Mouse (Mus musculus) neural tube, embryonic 12.5 days (tissue): ENCODE measurements at regions not wholly inside any gene's neighbourhood (a gene's known extent, or its start where the extent isn't known, plus 50 kb on each side); places are given as distances from the start of the nearest gene placed in this dataset.

Experiments
- ATAC-seq: fragments of 200-750 bp; cut with Nextera tagmentation; 2 replicates; pipeline ENCODE4 v1.8.0; 2017; ENCODE audit warnings: low read depth, mild to moderate bottlenecking, moderate TSS enrichment, moderate library complexity; ENCODE audit not compliant: low FRiP score
- H3K27ac ChIP-seq: fragments of 300-500 bp; sonication (generic); 2 replicates; pipeline ENCODE4 v1.5.1; 2016
- H3K27me3 ChIP-seq: fragments of 300-500 bp; sonication (generic); replicated peaks from 2 replicates; pipeline ENCODE4 v1.6.1; 2016; ENCODE audit warnings: mild to moderate bottlenecking
- H3K36me3 ChIP-seq: fragments of 300-500 bp; sonication (generic); 2 replicates; pipeline ENCODE4 v1.6.1; 2016; ENCODE audit warnings: mild to moderate bottlenecking
- H3K4me1 ChIP-seq: fragments of 300-500 bp; sonication (generic); 2 replicates; pipeline ENCODE4 v1.6.1; 2016
- H3K4me2 ChIP-seq: fragments of 300-500 bp; sonication (generic); replicated peaks from 2 replicates; pipeline ENCODE4 v1.6.1; 2016; ENCODE audit warnings: mild to moderate bottlenecking
- H3K4me3 ChIP-seq: fragments of 300-500 bp; sonication (generic); 2 replicates; pipeline ENCODE4 v1.5.1; 2016
- H3K9ac ChIP-seq: fragments of 300-500 bp; sonication (generic); 2 replicates; pipeline ENCODE4 v1.6.1; 2016; ENCODE audit warnings: mild to moderate bottlenecking
- H3K9me3 ChIP-seq: fragments of 300-500 bp; sonication (generic); 2 replicates; pipeline ENCODE4 v1.6.1; 2016; ENCODE audit warnings: mild to moderate bottlenecking
- whole genome bisulfite sequencing: fragments of 180-500 bp; shearing (Covaris S2); methylation state at CpG from one replicate; pipeline ENCODE4 v1.1.7; 2016; 5-methylcytosine and 5-hydroxymethylcytosine counted together

DNA sequence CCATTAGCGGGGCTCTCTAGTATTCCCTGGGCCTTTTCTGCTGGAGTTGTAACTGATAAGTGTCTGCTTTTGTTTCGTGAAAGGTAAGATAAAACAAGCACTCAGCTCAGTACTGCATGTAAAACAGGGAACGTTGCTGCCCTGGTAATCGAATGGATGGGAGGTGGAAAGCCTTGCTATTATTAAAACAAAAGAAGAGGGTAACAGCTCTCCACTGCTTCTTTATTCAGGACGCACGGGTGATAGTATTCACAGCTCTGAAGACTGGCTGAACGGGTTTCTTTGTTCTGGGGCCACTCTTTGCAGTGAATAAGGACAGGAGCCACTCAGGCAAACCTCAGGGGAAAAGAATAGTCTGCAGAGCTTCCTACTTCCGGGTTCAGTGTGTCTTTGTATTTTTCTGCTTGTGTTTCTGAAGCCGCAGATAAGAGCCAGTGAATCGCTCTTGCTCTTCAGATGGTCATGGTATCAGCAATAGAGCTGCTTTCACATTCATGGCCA is 185.6 kb upstream of the Auts2 start:
- Histone ChIP-seq H3K36me3 (no peaks in the 10 kb centered on the region), H3K4me2 (no peak overlapping the region), H3K4me3 (no peak overlapping the region), H3K27me3 (no peaks in the 10 kb centered on the region), H3K9me3 (no peaks in the 10 kb centered on the region), H3K27ac (no peak overlapping the region), H3K9ac (no peak overlapping the region), H3K4me1 (no peaks in the 10 kb centered on the region)
- no peak for ATAC-seq
- 30% methylated on average over 10 of the region's 10 CpGs for WGBS

DNA sequence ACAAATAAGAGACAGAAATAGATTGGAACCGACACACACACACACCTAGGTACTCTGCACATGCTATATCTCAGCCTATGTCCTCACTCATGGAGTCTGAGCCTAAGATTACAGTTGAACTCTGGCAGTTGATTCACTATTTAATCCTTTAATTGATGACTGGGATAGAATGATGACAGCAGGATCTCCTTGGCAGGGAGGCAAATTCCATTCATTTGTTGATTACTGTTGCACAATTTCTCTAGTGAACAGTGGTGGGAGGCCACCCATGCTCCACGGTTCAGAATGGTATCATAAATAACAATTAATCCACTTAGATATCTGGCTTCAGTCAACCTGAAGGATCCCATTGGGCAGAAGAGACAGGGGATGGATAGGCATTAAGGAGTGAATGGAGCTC is 181.3 kb upstream of the Auts2 start:
- Histone ChIP-seq H3K9me3 (no peaks in the 10 kb centered on the region), H3K27ac (no peak overlapping the region), H3K4me3 (no peak overlapping the region), H3K9ac (no peak overlapping the region), H3K36me3 (no peaks in the 10 kb centered on the region), H3K27me3 (no peaks in the 10 kb centered on the region), H3K4me2 (no peak overlapping the region), H3K4me1 (no peaks in the 10 kb centered on the region)
- no peak for ATAC-seq
- WGBS, result 74% methylated on average over 2 of the region's 2 CpGs

DNA sequence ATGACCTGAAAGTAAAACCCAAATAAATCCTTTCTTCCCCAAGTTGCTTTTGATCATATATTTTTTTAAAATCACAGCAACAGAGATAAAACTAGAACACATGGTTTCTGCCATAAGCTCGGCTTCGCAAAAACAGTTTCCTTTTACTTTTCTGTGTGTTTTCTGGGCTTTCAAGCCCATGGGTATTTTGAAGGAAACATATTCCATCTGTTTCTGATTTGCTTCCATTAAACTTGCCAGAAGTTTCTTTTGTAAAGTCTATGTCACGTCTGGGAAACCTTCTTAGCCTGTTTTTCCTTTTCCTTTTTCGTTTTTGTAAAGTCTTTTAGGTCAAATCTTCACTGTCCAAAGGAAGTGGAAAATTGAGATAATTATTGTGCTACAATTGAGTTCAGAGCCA is 167.2 kb upstream of the Auts2 start:
- ATAC-seq, result no peak
- no peak overlapping the region for H3K4me3 ChIP-seq
- no peak overlapping the region for H3K27ac ChIP-seq
- H3K9me3 ChIP-seq, result no peaks in the 10 kb centered on the region
- no peak overlapping the region for H3K9ac ChIP-seq
- 81% methylated on average over 4 of the region's 4 CpGs for WGBS
- no peaks in the 10 kb centered on the region for H3K36me3 ChIP-seq
- H3K27me3 ChIP-seq, result no peaks in the 10 kb centered on the region
- H3K4me2 ChIP-seq, result no peak overlapping the region
- no peaks in the 10 kb centered on the region for H3K4me1 ChIP-seq

DNA sequence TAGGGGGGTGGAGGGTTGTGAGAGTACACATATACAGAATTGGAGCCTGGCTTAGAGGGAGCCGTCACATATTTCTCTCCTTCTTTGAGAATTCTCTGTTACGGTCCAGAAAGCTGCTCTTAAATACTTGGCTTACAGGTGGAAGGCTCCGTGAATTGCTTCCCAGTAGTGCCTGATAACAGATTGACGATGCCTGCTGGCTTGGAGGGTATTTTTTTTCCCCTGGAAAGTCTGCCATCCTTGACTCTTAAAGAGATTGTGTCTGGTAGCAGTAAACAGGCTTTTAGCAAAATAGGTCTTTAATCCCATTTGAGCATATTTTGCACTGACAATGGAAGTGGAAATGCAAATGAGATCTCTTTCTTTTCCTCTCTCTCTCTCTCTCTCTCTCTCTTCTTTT is 164.4 kb upstream of the Auts2 start:
- no peaks in the 10 kb centered on the region for H3K36me3 ChIP-seq
- H3K9ac ChIP-seq, result no peak overlapping the region
- no peak overlapping the region for H3K27ac ChIP-seq
- H3K4me2 ChIP-seq, result no peak overlapping the region
- H3K4me1 ChIP-seq, result no peaks in the 10 kb centered on the region
- no peak overlapping the region for H3K4me3 ChIP-seq
- no peak for ATAC-seq
- WGBS, result 75% methylated on average over 4 of the region's 4 CpGs
- no peaks in the 10 kb centered on the region for H3K9me3 ChIP-seq
- no peaks in the 10 kb centered on the region for H3K27me3 ChIP-seq

DNA sequence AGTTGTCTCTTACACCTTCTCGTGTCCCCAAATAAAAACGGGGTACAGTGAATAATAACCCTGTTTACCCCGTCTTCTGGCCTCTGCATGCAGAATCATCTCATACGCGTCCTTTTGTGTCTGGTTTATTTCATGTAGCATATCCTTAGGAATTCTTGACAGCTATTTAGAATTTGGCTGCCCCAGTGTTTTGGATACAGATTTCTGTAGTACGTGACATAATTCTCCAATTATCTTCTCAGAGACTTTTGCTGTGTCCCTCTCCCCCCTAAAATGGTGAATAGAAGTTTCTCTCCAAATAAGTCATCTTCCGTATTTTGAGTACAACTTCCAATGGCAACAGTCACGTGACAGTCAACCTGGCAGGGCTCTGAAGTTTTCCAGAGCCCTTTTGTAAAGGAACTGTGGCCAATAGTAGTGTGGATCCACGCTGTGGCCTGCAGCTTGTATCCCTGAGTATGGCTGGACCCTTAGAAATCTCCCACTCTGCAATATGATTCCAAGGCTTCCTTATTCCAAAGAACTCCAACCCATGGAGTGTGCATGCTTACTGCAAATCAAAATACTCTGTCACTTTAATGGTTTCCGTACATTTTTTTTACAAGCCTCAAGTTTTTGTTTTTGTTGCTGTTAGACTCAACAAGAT is 160.4 kb upstream of the Auts2 start:
- no peaks in the 10 kb centered on the region for H3K36me3 ChIP-seq
- WGBS, result 90% methylated on average over 10 of the region's 10 CpGs
- no peak overlapping the region for H3K4me2 ChIP-seq
- H3K27ac ChIP-seq, result no peak overlapping the region
- H3K4me3 ChIP-seq, result no peak overlapping the region
- ATAC-seq, result no peak
- no peak overlapping the region for H3K9ac ChIP-seq
- H3K4me1 ChIP-seq, result no peaks in the 10 kb centered on the region
- H3K9me3 ChIP-seq, result no peaks in the 10 kb centered on the region
- H3K27me3 ChIP-seq, result no peaks in the 10 kb centered on the region

DNA sequence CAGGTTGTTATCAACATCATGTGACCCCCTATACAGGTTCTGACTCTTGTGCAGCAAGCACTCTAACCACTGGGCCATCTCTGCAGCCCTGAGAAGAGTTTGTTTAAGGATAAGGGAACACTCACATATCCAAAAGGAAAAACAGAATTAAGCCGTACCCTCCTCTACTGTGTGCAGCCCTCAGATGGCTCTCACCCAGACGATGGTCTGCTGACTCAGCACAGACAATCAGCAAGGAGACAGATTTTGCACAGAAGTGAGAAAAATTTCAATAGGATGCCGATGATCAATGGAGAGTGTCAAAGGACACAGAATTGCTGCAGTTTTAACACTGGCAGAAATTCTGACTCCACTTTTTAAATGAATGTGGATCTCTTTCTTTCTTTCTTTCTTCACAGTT is 159.4 kb upstream of the Auts2 start:
- no peak overlapping the region for H3K4me3 ChIP-seq
- no peak overlapping the region for H3K9ac ChIP-seq
- H3K27ac ChIP-seq, result no peak overlapping the region
- 77% methylated on average over 3 of the region's 3 CpGs for whole genome bisulfite sequencing
- H3K4me2 ChIP-seq, result no peak overlapping the region
- H3K27me3 ChIP-seq, result no peaks in the 10 kb centered on the region
- no peaks in the 10 kb centered on the region for H3K9me3 ChIP-seq
- no peak for ATAC-seq
- H3K4me1 ChIP-seq, result no peaks in the 10 kb centered on the region
- no peaks in the 10 kb centered on the region for H3K36me3 ChIP-seq

DNA sequence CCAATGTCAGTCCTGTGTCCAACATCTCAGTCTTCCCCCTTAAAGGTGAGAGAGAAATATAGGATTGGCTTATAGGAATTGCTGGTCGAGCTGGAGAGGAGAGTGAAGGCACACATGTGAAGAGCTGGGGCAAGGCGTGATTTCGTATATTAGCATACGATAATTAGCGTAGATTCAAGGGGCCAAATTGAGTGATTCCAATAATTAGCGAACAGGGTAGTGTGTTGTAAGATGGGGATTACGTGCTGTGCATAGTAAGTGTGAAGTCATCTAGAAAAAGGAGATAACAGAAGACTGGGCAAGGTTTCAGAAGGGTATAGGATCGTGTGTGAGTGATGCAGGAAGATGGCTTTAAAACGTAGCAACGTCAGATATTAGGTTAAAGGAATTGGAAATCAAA is 147.6 kb upstream of the Auts2 start:
- ATAC-seq, result no peak
- H3K4me3 ChIP-seq, result no peak overlapping the region
- no peak overlapping the region for H3K27ac ChIP-seq
- 93% methylated on average over 10 of the region's 10 CpGs for WGBS
- no peaks in the 10 kb centered on the region for H3K27me3 ChIP-seq
- H3K4me1 ChIP-seq, result no peaks in the 10 kb centered on the region
- no peaks in the 10 kb centered on the region for H3K9me3 ChIP-seq
- no peaks in the 10 kb centered on the region for H3K36me3 ChIP-seq
- H3K4me2 ChIP-seq, result no peak overlapping the region
- no peak overlapping the region for H3K9ac ChIP-seq

DNA sequence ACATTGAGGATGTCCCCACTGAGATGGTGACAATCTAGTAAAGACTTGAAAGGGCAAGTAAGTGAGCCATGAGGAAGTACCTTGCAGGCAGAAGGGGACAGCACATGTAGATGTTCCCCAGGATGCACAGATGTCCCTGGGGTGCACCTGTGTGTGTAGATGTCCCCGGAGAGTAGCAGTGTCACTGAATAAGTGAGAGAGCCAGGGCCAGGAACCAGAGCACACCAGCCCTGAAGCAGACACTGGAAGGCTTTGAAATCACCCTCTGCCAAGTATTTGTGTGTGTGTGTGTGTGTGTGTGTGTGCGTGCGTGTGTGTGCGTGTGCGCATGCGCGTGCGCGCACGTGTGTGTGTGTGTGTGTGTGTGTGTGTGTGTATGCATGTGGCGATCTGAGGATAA is 132.1 kb upstream of the Auts2 start:
- H3K9ac ChIP-seq, result no peak overlapping the region
- 93% methylated on average over 11 of the region's 11 CpGs for WGBS
- H3K36me3 ChIP-seq, result no peaks in the 10 kb centered on the region
- no peak overlapping the region for H3K27ac ChIP-seq
- no peaks in the 10 kb centered on the region for H3K9me3 ChIP-seq
- no peak for ATAC-seq
- no peaks in the 10 kb centered on the region for H3K4me1 ChIP-seq
- no peak overlapping the region for H3K4me2 ChIP-seq
- no peak overlapping the region for H3K4me3 ChIP-seq
- no peaks in the 10 kb centered on the region for H3K27me3 ChIP-seq

DNA sequence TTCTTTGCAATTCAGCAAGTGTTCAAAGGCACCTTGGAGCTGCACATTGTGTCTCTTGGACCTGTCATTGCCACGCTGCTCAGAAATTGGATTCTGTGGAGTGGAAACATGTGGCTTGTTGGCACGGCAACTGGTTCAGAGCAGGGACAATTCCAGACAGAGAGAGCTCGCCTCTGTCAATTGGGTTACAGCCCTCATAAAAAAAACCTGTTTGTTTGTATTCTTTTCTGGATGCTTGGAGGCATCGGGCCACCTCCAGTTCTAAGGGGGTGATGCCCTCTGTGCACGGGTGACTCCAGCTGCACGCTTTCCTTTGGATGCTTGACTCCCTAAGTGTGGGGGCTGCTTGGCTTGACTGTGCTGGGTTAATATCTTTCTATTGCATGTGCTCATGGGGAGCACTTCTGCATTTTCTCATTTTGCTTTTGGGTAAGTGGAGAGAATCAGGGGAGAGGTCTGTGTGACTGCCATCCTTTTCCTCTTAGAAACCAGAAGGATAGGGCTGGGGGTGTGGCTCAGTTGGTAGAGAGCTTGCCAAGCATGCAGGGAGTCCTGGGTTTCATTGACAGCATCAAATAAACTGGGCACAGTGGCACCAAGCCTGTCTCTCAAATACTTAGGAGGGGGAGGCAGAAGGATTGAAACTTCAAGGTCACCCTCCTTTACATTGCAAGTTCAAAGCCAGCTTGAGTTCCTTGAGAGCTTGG is 130.6 kb upstream of the Auts2 start:
- H3K9ac ChIP-seq, result no peak overlapping the region
- no peaks in the 10 kb centered on the region for H3K27me3 ChIP-seq
- no peak overlapping the region for H3K4me3 ChIP-seq
- H3K9me3 ChIP-seq, result no peaks in the 10 kb centered on the region
- 12% methylated on average over 6 of the region's 6 CpGs for WGBS
- no peaks in the 10 kb centered on the region for H3K36me3 ChIP-seq
- ATAC-seq, result no peak
- no peak overlapping the region for H3K4me2 ChIP-seq
- no peak overlapping the region for H3K27ac ChIP-seq
- no peaks in the 10 kb centered on the region for H3K4me1 ChIP-seq

DNA sequence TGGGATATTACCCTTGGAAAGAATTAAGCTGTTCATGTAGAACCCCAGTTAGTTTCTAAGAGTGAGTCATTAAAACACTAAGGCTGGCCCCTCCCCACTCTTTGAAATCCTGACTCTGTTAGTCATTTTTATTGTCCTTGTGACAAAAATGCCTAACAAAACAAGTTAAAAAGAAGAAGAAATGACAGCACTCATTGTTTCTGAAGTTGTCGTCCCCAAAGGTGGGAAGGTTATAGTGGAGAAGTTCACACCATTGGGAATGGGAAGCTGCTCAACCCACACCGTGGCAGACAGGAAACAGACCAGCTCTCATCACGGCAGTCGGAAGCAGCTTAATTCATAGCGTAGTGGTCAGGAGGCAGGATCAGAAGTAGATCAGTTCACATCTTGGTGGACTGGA is 128.4 kb upstream of the Auts2 start:
- Histone ChIP-seq H3K4me1 (no peaks in the 10 kb centered on the region), H3K4me3 (no peak overlapping the region), H3K9ac (no peak overlapping the region), H3K36me3 (no peaks in the 10 kb centered on the region), H3K27ac (no peak overlapping the region), H3K4me2 (no peak overlapping the region), H3K9me3 (no peaks in the 10 kb centered on the region), H3K27me3 (no peaks in the 10 kb centered on the region)
- 32% methylated on average over 5 of the region's 5 CpGs for WGBS
- ATAC-seq, result no peak

DNA sequence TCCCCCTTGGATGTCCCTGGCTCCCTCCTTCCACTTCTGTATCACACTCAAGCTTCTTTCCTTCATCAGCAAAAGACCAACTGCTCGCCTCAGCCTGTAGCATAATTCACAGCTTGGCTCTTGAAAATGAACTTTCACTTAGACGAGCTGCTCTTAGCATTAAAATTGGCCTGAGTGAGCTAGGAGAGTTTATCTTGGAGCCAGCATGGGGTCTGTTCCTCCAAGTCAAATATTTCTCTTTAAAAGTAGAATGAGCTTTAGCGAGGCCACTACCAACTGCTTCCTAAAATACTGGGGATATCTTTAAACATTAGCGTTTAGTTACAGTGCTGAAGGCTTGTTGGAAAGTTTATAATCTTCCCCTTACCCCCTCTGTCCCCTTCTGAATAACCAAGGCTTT is 124.2 kb upstream of the Auts2 start:
- Histone ChIP-seq H3K9me3 (no peaks in the 10 kb centered on the region), H3K9ac (no peak overlapping the region), H3K4me2 (no peak overlapping the region), H3K27ac (no peak overlapping the region), H3K4me1 (no peaks in the 10 kb centered on the region), H3K36me3 (no peaks in the 10 kb centered on the region), H3K27me3 (no peaks in the 10 kb centered on the region), H3K4me3 (no peak overlapping the region)
- ATAC-seq, result no peak
- 65% methylated on average over 4 of the region's 4 CpGs for WGBS

DNA sequence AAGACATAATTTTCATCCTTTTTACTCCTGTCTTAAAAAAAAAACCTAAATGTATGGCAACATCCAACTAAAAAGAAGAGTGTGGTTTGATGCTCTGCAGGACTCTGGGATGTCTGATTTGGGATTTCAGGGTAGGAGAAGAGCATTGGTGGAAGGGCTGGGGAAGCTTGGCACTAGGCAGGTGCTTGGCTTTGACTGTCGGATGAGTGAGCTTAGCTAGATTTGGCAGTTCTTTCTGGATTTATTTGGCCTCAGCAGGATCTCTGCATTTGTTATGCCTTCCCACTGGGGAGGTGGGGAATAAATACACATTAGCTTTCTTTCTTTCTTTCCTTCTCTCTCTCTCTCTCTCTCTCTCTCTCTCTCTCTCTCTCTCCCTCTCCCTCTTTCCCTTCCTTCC is 118.1 kb upstream of the Auts2 start:
- 50% methylated on average over 1 of the region's 1 CpGs for WGBS
- no peak for ATAC-seq
- Histone ChIP-seq H3K4me3 (no peak overlapping the region), H3K4me1 (no peaks in the 10 kb centered on the region), H3K9me3 (no peaks in the 10 kb centered on the region; the same call in 1 of the 2 replicates), H3K27ac (no peak overlapping the region), H3K4me2 (no peak overlapping the region), H3K36me3 (no peaks in the 10 kb centered on the region), H3K27me3 (no peaks in the 10 kb centered on the region), H3K9ac (no peak overlapping the region)

DNA sequence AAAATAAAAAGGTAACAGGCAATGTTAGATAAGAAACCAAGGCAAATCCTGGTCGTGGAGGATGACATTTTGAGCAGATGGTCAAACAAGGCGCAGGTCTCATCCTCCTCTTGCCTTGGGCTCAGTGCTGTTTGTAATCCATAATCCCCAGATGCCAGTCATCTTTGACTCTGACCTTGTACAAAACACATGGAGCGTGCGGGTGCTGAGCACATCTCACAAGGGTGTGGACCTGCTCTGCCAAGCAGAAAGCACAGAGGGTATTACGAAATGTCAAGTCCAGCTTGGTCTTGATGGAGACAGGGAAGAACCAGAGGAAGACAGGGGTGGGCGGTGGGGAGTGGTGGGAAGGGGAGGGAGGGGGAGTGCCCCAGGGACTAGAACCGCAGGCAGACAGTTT is 116.9 kb upstream of the Auts2 start:
- no peak overlapping the region for H3K27ac ChIP-seq
- no peak overlapping the region for H3K4me2 ChIP-seq
- no peaks in the 10 kb centered on the region for H3K4me1 ChIP-seq
- H3K27me3 ChIP-seq, result no peaks in the 10 kb centered on the region
- 76% methylated on average over 7 of the region's 7 CpGs for WGBS
- H3K9me3 ChIP-seq, result no peaks in the 10 kb centered on the region; the same call in 1 of the 2 replicates
- H3K36me3 ChIP-seq, result no peaks in the 10 kb centered on the region
- no peak overlapping the region for H3K4me3 ChIP-seq
- ATAC-seq, result no peak
- H3K9ac ChIP-seq, result no peak overlapping the region
